Comparison of ENCODE assay signal across 8 mouse cellular contexts in genomic region chr1:24678205-24678917, GRCm38 (mm10). TPM values are rescaled to one million over a fixed set of nuclear protein-coding genes. Genes with fewer than 3 reads are reported as not detected.
DNase-seq lines count a peak whose midpoint lies in the region; ATAC-seq lines count a peak whose summit lies in the region.

Gene Lmbrd1 (plus strand): TSS chr1:24678630.

- no peaks in the 10 kb centered on the region for H3K9me3 ChIP-seq in hindbrain, embryonic 15.5 days

- peak within 1 kb of the TSS; percentile 91 for H3K27ac ChIP-seq in hindbrain, embryonic 15.5 days (replicated peaks)

- H3K36me3 ChIP-seq in hindbrain, embryonic 15.5 days: no peaks in the 10 kb centered on the region

- H3K4me2 ChIP-seq in hindbrain, embryonic 15.5 days: peak within 1 kb of the TSS; percentile 60

- under 1% methylated on average over 52 of the region's 54 CpGs for WGBS in hindbrain, embryonic 15.5 days

- ATAC-seq in hindbrain, embryonic 15.5 days (ENCODE audit: low FRiP score, low read depth): peak; percentile 96

- peaks cover 22% of the 10 kb centered on the region for H3K4me1 ChIP-seq in hindbrain, embryonic 15.5 days (replicated peaks)

- H3K4me3 ChIP-seq in hindbrain, embryonic 15.5 days: peak within 1 kb of the TSS; percentile 98

- DNase-seq in T-cell, adult 2 months (ENCODE audit: low spot score): peak; percentile 97
- DNase-seq in cerebellum, postnatal 36 days: peak; percentile 95
- peak; percentile 94 to 98 for DNase-seq in frontal cortex, postnatal 36 days (ENCODE audit: low spot score in 2 of 2)
- DNase-seq in left cerebral cortex, adult 11 months (ENCODE audit: low spot score): peak; percentile 95
- peak; percentile 95 to 96 for DNase-seq in lung, postnatal 4 days
- DNase-seq in retina, postnatal 7 days (ENCODE audit: low read depth, low spot score): peak; percentile 86
- peak; percentile 91 for DNase-seq in urinary bladder, adult 2 months (ENCODE audit: low spot score)

- H3K9ac ChIP-seq in hindbrain, embryonic 15.5 days: peak within 1 kb of the TSS; percentile 92

- no peaks in the 10 kb centered on the region for H3K27me3 ChIP-seq in hindbrain, embryonic 15.5 days

RNA-seq across cellular contexts. Expression of gene Lmbrd1, which starts in this region (rescaled TPM):
- polyA plus RNA-seq in hindbrain, embryonic 15.5 days (2015; fragmentation: Nextera tagmentation; extraction: Ambion mirVana): 47.1 and 48.1 TPM in 2 replicates
- 44.6 and 48.0 TPM in 2 replicates for polyA plus RNA-seq in urinary bladder, adult 2 months (2012; rRNA removed)

Comparison
In these comparisons a context has a peak if more than half of its experiments do, and no peak if none do; other contexts are left out.
1. Peak in every context shown above with its lines: DNase-seq, ATAC-seq, H3K4me3 ChIP-seq and H3K27ac ChIP-seq.